Mouse (Mus musculus) megakaryocyte, embryonic 14.5 days (primary cell): ENCODE measurements at regions not wholly inside any gene's neighbourhood (a gene's known extent, or its start where the extent isn't known, plus 50 kb on each side); places are given as distances from the start of the nearest gene placed in this dataset.

Experiments used
- FLI1 ChIP-seq: IDR thresholded peaks from 2 replicates; pipeline ENCODE4 v1.6.1; 2012; ENCODE audit warnings: low read length, inconsistent platforms, mixed read lengths
- GATA1 ChIP-seq: IDR thresholded peaks from 3 replicates; pipeline ENCODE4 v1.6.1; 2012; ENCODE audit warnings: mixed read lengths, low read length, inconsistent platforms, borderline replicate concordance

DNA sequence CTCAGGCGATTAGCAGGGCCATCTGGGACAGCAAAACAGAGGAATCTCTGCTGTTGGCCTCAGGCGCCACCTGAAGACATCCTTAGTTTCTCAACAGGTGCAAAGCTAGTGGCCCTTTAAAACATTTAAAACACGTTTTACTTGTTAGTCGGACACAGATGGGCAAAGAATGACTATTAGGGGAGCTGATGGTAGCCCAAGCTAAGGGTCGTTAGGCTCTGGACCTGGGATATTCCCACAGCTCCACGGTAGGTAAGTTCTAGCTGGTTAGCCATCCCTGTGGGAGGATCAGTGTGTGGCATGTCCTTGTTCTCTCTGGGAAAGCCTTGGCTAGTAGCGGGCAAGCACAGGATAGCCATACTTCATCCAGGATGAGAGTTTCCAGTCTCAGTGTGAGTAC is 465.5 kb upstream of the Trpc7 start:
- TF ChIP-seq GATA1 (no peak), FLI1 (no peak)
